Mouse (Mus musculus) sigmoid colon, adult 10 weeks (tissue): ENCODE results near the gene Dcn. TPM values are rescaled to one million over a fixed set of nuclear protein-coding genes. Genes with fewer than 3 reads are reported as not detected.

Experiments used
- polyA plus RNA-seq: library from polyadenylated mRNA; stranded (reverse); fragments of 350-450 nt; fragmentation: Illumina TruSeq; extraction: RNeasy Lipid Tissue Mini Kit (QIAGEN cat#74804); gene quantifications from one replicate; pipeline ENCODE4 v1.2.3, GENCODE M21; 2014; ENCODE audit warnings: low read depth, low replicate concordance

The Dcn gene
- 807 TPM for polyA plus RNA-seq

GRCm38 (mm10) chr10:97479004-97479766 lies at the start of gene Dcn:
Dcn (plus strand) TSS chr10:97479609.

GRCm38 (mm10) chr10:97564957-97565856 lies 85.8 kb downstream of the Dcn start, which contains the start of gene Lum:
Lum (plus strand) TSS chr10:97565128.

Other genes with a start within 250 kb of the Dcn start
- gene Lum, start 85.5 kb downstream of the Dcn start, polyA plus RNA-seq, result 204 TPM
- not detected for gene Kera, start 127.3 kb downstream of the Dcn start, polyA plus RNA-seq
- not detected for gene Epyc, start 164.5 kb downstream of the Dcn start, polyA plus RNA-seq
- gene Ccer1, start 213.4 kb downstream of the Dcn start, polyA plus RNA-seq, result not detected
- gene C030005K15Rik, start 247.1 kb downstream of the Dcn start, polyA plus RNA-seq, result not detected